Mouse (Mus musculus) thymus, postnatal 25 days (tissue): ENCODE results near the gene Cgnl1.

Source experiments
- DNase-seq: peaks from one replicate; pipeline ENCODE4 v3.0.0; 2022

Cgnl1 gene

DNA sequence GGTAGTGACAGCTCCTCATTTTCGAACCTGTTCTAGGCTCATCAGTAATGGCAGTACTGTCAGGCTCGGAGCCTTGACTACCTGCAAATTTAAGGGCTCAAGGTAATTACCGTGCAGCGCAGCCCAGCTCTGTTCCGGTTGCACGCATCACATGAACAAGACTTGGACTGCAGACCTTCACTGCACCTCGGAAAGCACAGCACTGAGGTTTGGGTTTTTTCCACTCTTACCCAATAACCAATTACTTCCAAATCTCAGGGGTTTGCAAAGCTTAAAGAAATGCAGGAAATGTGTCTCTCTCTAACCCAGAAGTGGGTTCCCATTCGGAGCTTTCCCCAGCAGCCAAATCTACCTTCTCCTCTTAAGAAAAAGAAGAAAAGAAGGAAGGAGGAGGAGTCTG, 5.1 kb downstream of the Cgnl1 start:
- DNase-seq, result no peak

DNA sequence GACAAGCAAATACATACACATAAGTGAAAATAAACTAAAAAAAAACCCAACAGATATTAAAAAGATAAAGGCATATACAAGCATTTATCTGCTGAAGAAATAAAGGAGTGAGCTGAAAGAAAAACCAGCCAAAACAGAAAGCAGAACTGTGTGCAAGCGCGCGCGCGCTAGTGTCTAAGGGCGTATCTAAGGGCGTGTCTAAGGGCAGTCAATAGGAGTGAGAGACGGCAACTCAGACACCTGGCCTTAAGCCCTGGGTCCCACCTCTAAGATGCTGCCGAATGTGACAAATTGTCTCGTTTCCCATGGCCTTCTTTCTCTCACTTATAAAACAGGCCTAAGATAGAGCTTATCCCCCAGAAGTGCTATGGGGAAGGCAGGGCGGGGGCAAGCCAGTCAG, 6.9 kb downstream of the Cgnl1 start:
- DNase-seq, result no peak

DNA sequence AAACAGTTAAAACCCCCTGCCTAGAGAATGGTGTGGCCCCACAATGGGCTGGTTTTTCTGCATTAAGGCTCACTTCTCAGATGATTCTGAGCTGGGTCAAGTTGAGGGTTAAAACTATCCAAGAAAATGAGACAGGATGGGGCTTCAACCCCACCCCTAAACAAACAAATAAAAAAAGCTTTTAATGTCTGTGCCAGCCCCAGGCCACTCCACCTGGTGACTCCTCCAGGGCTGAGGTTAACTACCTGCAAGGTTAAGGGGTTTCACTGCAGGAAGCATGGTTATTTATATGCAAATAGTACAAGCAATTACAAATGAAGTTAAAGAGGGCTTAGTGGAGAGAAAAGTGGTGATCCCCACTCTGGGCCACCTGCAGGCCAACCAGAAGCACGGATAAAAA, 8.1 kb downstream of the Cgnl1 start:
- no peak for DNase-seq

DNA sequence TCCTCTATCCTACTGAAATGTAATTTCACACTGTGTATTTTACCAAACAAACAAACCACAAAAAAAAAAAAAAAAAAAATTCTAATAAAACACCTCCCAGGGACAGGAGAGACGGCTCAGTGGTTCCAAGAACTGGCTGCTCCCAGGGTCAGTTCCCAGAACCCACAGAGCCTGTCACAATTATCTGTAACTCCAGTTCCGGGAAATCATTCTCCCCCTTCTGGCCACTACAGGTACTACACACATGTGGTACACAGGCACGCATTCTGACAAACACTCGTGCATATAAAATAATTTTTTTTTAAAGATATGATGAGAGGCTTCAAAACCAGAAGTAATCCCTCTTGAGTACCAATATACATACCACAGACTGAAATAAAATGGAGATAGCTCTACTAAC, 9.7 kb downstream of the Cgnl1 start:
- DNase-seq, result no peak

DNA sequence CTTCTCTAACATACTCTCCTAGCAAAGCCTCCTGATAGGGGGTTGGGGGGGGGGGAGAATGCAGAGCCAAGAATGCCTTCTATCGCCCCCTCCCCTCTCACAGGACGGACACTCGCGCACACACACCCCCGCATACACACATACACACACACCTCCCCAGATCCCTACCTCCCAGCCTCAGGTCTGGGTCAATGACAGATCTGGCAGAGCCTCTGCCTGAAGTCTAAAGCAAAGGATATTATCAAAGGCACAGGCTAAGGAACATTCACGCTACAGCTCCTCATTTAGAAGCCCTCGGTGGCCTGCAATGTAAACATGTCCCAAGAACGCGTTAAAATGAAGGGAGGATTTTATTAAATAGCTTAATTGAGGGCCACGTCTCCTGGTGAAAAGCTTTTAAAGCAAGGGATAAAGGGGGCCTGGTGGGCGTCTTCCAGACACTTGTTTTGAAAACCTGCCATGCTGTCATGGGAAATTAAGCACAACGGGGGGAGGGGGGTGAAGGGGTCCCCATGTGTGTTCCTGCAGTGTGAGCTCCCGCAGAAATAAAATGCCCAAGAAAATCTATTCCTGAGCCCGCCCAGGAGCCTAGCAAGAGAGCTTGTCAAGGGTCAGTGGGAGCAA, 10.8 kb downstream of the Cgnl1 start:
- no peak for DNase-seq

DNA sequence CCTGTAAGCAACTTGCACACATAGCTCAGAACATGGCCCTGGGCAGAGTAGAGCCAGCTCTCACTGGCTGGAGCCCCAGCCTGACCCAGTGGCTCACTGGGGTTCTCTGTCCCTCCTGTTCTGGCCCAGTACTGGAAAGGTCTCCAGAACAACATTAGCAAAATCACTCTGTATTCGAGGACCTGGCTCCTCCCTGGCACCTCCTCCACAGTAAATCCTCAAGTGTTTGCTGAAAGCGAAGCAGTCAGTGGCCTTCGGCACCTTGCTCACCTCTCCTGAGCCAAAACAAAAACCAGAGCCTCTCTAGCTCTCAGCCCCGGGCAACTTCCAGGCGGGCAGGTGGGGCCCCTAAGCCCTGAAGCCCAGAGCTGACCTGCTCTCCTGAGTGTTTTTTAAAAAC, 11.5 kb downstream of the Cgnl1 start:
- DNase-seq, result no peak

DNA sequence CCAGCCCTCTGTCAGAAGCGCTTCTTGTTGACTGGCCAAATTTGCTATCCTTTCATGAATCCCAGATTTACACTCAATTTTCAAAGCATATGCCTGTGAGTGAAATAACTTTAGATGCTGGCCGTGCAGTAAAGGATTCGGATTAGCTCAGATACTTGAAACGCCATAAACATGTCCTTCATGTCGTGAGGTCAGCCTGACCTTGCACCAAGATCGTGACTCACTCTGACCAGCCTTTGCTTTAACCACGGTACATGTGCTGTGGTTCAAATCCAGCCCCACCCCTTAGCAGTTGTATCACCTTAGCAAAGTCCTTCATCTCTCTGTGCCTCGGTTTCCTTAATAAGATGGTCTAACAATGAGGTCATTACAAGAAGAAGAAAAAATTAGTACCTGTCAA, 14.0 kb downstream of the Cgnl1 start:
- no peak for DNase-seq

DNA sequence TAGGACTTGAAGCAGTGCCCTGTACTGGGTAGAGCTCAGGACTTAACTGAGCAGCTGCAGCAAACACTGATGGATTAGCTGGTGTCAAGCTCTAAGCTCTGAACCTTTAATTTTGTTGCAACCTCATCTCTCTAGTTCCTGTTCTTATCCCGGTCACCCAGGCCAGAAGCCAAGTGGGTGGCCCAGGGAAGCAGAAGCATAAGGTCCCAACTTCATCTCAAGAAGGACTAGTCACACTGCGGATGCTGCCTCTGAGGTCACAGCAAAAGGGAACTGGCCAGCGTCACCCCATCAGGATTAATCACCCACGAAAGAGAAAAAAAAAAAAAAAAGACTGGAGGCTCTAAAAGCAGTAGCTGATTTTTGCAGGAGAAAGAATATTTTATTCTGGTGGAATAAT, 14.5 kb downstream of the Cgnl1 start:
- no peak for DNase-seq

DNA sequence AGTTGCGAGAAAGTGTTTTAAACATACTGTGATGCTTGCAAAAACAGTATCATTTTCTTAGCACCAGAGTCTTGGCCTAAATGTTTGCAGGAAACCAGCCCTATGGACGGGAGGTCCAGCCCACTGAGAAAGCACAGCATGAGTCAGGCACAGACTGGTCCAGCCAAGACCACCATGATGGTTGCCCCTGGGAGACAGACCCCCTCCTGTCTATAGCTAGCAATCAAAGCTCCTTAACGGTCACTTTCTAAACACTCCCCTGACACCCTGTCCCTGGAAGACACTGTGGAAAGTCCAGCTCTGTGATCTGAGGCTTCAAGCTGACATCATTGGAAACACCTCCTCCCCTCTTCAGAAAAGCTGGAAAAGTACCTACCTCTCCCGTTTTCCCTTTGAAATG, 17.4 kb downstream of the Cgnl1 start:
- DNase-seq, result no peak

DNA sequence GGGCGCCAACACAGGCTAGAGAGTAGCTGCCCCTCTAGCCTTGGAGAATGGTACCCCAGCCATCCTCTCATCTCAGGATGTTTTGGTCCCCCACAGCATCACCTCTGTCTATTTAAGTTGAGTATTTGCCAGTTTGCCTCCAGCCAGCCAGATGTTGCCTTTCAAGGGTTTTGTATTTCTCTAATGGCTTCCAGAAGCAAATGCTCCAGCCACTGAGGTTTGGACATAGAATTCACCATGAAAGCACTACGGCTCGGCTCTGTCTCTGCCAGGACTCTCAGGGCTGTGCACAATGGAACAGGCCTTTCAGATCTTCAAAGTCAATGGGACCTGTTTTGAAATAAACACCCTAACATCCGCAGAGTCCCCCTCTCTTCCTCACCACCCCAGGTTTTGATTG, 17.9 kb downstream of the Cgnl1 start:
- no peak for DNase-seq

DNA sequence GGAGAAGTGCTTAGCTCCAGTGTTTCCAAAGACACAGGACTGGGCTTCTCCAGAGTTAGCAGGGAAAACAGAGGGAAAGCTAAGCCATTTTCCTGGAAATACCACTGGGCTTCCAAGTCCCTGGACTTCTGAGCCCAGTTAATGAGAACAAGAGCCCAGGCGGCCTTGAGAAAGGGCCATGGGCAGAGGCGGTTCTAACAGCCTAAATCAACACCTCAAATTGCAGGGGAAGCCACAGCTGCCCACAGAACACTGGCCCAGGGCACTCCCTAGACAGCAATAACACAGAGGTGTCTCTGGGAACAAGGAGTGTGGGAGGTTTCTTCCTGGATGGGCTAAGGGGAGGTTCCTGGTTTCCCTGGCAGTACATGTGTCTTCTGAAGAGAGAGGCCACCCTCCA, 18.3 kb downstream of the Cgnl1 start:
- DNase-seq, result no peak

DNA sequence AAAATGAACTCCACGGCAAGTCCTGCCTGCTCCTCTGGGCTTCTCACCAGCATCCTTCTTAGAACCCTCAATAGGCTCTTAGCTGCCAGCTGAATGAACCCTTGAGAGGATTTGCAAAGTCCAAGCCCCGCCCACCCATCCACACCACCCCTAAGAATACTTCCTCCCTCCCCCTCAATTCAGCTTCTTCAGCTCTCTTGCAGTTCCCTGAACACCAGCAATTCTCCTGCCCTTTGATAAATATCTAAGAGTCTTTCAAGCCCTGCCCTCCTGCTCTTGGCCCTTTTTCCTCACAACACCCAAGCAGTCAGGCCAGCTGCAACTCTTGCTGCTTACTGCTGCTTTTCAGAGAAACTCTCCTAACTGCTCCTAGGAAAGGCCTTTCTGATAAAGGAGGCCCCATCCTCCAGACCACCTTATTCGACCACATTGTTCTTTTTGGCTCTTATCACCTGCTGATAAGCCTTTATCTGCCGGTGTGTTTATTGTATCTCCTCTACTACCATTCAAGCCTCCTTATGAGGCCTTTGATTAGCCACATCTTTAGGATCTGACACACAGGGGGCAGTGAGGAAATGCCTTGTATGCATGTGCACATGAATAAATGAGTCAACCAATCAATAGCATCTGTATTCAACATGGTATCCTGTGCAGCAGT, 21.3 kb downstream of the Cgnl1 start:
- DNase-seq, result no peak

DNA sequence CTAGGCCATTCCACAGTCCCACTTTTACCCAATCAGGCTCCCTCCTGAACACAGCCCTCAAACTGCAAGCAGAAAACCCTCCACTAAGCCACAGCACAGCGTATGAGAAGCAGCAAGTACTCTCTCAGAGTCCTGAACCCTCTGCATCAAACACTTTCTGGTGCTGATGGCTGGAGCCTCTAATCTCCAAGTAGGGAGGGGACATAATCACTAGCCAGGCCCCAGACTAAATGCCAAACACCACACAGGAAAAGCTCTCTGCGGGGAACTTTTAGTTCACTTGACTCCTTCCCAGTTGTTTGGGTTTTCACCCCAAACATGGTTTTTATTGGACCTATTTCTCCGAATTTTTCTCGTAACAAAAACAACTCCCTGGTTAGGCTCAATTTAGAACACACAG, 25.0 kb downstream of the Cgnl1 start:
- no peak for DNase-seq

DNA sequence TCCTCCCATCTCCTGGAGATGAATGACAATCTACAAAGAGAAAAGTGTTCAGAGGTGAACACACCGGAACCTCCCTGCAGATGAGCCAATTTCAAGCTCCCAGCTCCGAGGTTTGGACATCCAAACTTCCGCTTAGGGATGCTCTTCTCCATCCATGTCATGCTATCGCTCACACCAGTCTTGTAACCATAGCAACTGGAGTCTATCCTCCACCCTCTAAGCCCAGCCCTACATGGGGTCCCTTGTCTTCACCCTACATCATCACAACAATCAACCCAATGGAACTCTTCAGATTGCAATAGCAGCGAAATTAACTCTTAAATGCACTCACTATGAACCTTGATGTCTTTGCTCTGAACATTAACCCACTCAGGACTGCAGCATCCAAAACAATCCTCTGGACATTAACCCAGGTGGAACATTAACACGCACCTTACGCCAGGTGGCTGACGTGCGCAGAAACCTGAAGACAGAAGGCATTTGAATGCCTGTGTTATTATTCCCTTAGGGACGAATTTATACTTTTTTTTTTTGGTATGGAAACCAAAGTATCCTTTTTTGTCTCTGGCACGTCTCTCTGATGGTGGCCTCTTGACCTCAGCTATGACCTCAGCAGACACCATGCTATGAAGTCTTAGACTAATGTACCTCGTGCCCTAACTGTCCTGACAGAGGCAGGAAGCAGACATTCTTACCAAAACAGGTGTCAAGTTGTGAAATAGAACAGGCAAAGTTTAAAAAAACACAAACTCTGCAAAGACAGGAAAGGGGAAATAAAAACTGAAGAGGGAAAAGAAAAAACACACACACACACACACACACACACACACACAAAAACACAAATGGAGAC, 33.1 kb downstream of the Cgnl1 start:
- DNase-seq, result no peak

DNA sequence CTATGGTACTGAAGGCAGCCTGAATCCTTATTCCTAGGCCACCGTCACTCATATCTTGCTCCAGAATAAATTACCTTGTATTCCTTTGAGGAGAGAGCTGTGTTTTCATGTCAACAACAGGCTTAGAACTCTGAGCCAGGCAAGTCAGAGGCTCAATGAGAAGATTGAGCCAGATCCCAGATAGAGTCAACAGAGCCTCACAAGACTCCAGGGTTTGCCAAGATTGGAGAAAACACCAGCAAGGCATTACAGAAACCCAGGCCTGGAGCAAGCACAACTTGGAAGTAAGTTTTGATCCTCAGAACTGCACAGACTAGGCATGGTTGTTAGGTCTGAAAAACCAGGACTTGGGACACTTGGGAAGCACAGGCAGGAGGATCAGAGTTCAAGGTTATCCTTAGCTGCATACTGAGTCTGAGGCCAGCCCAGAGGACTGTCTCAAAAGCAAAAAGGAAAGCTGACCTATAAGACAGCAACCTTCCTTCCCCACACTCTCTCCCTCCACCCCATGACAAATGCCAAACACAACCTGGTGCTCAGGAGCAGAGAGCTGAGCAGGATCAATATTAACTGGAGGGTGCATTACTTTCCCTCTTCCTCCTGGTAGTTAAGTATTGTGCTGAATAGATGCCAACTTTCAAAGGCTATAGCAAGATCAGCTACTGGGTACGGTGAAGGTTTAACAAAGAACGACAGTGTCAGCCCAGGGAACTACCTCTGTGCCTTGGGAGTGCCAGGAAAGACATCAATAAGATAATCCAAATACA, 34.0 kb downstream of the Cgnl1 start:
- DNase-seq, result no peak

DNA sequence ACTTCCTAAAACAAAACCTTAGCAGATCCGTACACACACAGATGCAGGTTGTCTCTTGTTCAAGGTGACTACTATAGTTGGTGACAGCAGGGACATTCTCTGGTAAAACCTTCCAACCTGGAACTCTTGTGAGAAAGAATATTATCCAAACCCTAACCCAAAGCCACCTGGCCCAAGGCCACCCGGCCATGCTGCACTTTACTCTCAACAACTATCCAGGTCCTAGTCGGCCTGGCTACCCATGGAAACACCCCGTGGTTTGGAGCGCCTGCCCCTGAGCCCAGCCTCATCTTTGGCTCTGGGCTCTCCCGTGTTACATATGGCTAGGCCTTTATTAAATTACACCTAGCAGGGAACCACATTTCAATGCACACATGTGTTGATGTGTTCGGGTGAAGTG, 35.5 kb downstream of the Cgnl1 start:
- no peak for DNase-seq

DNA sequence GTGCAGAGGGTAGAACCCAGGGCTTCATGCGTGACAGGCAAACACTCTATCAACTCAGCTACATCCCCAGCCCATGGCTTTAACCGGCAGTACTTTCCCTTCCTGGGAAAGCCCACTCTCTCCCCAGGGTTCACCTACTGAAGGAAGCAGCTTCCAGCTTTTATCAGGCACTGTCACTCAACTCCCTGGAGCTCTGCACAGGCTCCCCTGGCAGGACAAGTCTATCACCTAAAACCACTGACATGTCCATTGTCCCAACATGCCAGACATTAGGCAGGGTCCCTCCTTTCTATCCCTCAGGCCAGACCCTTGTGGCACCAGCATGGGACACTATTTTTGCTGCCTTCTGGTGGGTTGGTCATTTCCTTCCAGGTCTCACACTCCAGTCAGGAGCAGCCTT, 37.8 kb downstream of the Cgnl1 start:
- DNase-seq, result no peak

DNA sequence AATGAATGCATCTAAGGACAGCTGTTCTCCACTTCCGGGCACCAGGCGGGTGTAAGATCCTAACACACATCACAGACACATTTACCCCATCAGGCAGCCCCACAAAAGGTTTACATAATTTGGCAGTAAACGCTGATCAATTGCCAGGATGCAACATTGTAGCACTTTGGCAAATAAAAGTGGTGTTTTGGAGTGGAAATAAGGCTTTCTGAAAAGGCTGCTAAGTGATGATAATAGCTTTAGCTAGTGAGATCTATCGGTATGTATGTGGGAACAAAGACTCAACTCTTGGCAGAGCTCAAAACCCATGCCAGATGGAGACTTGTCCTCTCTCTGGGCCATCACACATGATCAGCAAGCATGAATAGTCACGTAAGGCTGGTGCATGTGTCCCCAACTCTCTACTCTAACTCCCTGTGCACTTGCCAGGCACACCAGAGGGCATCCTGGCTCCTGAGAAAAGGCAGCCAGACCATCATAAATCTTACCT, 42.5 kb downstream of the Cgnl1 start:
- no peak for DNase-seq

DNA sequence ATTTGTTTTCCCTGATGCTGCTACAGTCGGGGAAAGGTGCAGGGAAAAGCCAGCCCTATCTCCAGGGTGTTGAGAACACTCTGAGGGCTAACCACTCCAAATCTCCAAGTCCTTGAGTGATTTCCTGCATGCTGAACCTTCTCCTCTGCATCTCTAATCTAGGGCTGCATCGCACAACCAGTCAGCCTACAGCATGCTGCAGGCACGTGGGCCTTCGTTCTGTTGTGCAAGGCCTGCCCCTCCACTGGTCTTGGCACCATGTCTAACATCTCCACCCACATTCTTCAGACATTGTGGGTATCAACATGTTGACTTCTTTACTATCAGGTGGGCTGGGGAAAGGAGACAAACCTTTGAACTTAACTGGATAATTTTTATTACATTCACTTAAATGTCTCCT, 44.2 kb downstream of the Cgnl1 start:
- DNase-seq, result no peak

DNA sequence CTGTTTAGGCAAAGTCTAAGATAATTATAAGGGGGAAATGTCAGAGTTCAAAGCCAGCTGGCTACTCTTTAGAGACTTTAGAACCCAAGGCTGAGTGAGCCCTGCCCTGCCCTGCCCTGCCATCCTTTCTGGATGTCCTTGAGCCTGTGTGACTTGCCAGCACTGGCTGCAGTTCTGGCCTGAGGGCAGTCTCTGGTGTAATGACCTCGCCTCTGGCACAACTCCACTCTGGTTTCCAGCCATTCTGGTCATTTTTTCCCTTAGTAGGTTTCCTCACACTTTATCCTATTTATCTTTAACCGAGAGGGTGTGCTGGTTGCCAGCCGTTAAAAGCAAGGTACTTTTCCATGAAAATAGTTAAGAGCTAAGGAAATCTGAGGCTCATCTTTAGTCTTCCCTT, 45.3 kb downstream of the Cgnl1 start:
- DNase-seq, result no peak

DNA sequence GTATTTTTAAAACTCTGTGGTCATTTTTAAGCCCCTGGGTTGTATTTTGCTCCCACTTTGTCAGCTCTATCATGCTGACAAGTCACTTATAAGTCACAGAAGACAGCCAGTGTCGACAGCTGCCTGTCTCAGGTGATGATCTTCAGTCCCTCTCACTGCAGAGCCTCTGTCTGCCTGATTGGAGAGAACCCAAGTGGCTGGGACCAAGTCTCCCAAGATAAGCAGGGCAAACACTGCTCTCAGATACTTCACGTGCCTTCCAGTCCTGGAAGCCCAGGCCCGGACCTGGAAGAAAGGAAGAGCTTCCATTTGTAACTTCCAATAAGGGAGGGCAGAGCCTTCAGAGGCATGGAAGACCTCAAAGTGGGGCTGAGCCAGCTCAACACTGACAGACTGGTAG, 49.0 kb downstream of the Cgnl1 start:
- DNase-seq, result no peak

DNA sequence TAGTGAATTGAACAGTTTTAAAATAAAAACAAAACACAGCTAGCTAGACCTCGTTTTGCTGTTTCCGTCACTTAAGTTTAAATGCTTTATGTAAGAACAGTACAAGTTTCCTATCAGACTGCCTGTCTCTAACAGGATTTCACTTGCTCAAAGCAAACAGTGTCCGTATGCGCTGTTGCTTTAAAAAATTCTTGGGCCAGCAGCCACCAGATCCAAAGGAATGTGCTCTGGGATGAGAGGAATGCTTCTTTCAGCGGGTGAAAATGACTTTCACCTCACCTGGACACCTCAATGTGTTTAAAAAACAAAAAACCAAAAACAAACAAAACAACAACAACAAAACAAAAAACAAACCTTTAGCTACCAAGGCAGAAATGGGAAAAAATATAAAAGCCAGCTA, 54.4 kb downstream of the Cgnl1 start:
- DNase-seq, result no peak

DNA sequence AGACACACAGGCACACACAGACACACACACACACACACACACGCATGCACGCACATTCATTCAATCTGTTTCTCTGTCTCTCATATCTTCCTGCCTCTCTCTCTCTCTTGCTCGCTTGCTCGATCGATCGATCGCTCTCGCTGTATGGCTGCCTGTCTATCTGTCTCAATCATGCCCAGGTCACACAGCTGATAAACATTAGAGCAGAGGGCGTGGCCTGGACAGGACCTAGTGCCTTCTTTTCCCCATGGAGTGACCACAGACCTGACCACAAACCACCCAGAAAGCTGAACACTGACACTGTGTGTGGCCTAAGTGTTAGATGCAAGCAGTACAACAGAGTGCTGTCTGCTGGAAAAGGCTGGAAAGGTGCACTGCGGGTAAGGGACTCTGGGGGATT, 60.6 kb downstream of the Cgnl1 start:
- no peak for DNase-seq
